Comparison of ENCODE assay signal across 40 mouse cellular contexts in the genomic region with DNA sequence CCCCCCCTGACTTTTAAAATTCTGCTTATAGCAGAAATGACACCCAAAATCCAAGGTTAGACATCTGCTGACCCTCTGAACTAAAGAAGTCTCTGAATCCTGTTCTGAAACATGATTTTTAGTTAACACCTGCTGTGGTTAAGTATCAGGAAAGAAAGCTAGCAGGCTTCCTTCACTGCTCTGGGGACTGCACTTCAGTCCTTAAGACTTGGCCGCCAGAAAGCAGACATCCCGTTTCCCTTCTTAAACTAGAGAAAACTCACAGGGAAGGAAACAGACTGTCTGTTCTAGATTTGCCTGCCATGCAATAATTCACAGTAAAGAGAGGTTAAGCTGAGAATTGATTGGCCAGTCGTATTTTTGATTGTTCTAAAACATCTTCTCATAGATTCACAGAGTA. TPM values are rescaled to one million over a fixed set of nuclear protein-coding genes. Genes with fewer than 3 reads are reported as not detected.
"Had no signal": no experiment of that assay in that cellular context is flagged by ENCODE, and none has a peak within 500 bp of the region (broad histone marks: within the 10 kb centered on the region; RNA-seq: fewer than 3 reads in every experiment).

No protein-coding gene starts in this region.

- H3K27ac ChIP-seq: limb, embryonic 10.5 days; limb, embryonic 12.5 days; limb, embryonic 13.5 days; limb, embryonic 15.5 days; liver, embryonic 12.5 days; liver, embryonic 13.5 days; liver, embryonic 14.5 days; liver, embryonic 15.5 days; lung, embryonic 15.5 days; macrophage; midbrain, embryonic 10.5 days; midbrain, embryonic 12.5 days; midbrain, embryonic 13.5 days; midbrain, embryonic 15.5 days; neural tube, embryonic 12.5 days had no signal

- ATAC-seq: liver, embryonic 12.5 days; liver, postnatal 0 days; lung, postnatal 0 days; midbrain, embryonic 13.5 days; midbrain, embryonic 15.5 days; midbrain, embryonic 16.5 days had no signal

- H3K27me3 ChIP-seq: limb, embryonic 12.5 days; limb, embryonic 13.5 days; limb, embryonic 15.5 days; liver, embryonic 12.5 days; liver, embryonic 13.5 days; liver, embryonic 15.5 days; lung, embryonic 15.5 days; midbrain, embryonic 12.5 days; midbrain, embryonic 13.5 days; midbrain, embryonic 15.5 days; neural tube, embryonic 12.5 days had no signal

- H3K9me3 ChIP-seq: limb, embryonic 10.5 days; limb, embryonic 12.5 days; limb, embryonic 13.5 days; limb, embryonic 15.5 days; liver, embryonic 12.5 days; liver, embryonic 13.5 days; liver, embryonic 15.5 days; lung, embryonic 15.5 days; megakaryocyte, embryonic 14.5 days; midbrain, embryonic 10.5 days; midbrain, embryonic 12.5 days; midbrain, embryonic 13.5 days; midbrain, embryonic 15.5 days; neural tube, embryonic 12.5 days had no signal

- H3K4me3 ChIP-seq: limb, embryonic 10.5 days; limb, embryonic 12.5 days; limb, embryonic 13.5 days; limb, embryonic 15.5 days; liver, embryonic 12.5 days; liver, embryonic 13.5 days; liver, embryonic 15.5 days; lung, embryonic 15.5 days; megakaryocyte, embryonic 14.5 days; midbrain, embryonic 10.5 days; midbrain, embryonic 12.5 days; midbrain, embryonic 13.5 days; midbrain, embryonic 15.5 days; myocyte; neural tube, embryonic 12.5 days had no signal

- H3K4me2 ChIP-seq: limb, embryonic 12.5 days; limb, embryonic 13.5 days; limb, embryonic 15.5 days; liver, embryonic 11.5 days; liver, embryonic 12.5 days; liver, embryonic 13.5 days; liver, embryonic 15.5 days; lung, embryonic 14.5 days; lung, embryonic 15.5 days; midbrain, embryonic 11.5 days; midbrain, embryonic 12.5 days; midbrain, embryonic 13.5 days; midbrain, embryonic 15.5 days; neural tube, embryonic 12.5 days had no signal

- H3K9ac ChIP-seq: limb, embryonic 12.5 days; limb, embryonic 13.5 days; limb, embryonic 15.5 days; liver, embryonic 12.5 days; liver, embryonic 13.5 days; liver, embryonic 14.5 days; liver, embryonic 15.5 days; liver, postnatal 0 days; lung, embryonic 14.5 days; lung, embryonic 15.5 days; midbrain, embryonic 12.5 days; midbrain, embryonic 13.5 days; midbrain, embryonic 15.5 days; neural tube, embryonic 12.5 days had no signal

- H3K36me3 ChIP-seq: limb, embryonic 10.5 days; limb, embryonic 12.5 days; limb, embryonic 13.5 days; limb, embryonic 15.5 days; midbrain, embryonic 10.5 days; midbrain, embryonic 12.5 days; midbrain, embryonic 13.5 days; midbrain, embryonic 15.5 days; neural tube, embryonic 12.5 days had no signal

- H3K4me1 ChIP-seq: limb, embryonic 10.5 days; limb, embryonic 12.5 days; limb, embryonic 13.5 days; limb, embryonic 15.5 days; liver, embryonic 15.5 days; lung, embryonic 15.5 days; midbrain, embryonic 10.5 days; midbrain, embryonic 12.5 days; midbrain, embryonic 13.5 days; midbrain, embryonic 15.5 days; neural tube, embryonic 12.5 days had no signal

RNA-seq across cellular contexts. Expression of a gene that starts 26.1 kb away (rescaled TPM):
- total RNA-seq: left cerebral cortex, adult 8-10 months; left cerebral cortex, postnatal 10 days; left cerebral cortex, postnatal 14 days; left cerebral cortex, postnatal 25 days; left cerebral cortex, postnatal 36 days; left cerebral cortex, postnatal 4 days; liver, adult 2 months; megakaryocyte, adult 5-6 weeks; megakaryocyte-erythroid progenitor cell, adult 5-6 weeks; midbrain, postnatal 0 days; monocyte, adult 5-6 weeks had no signal
- polyA plus RNA-seq: limb, embryonic 10.5 days; limb, embryonic 11.5 days; limb, embryonic 12.5 days; limb, embryonic 13.5 days; limb, embryonic 14.5 days; limb, embryonic 15.5 days; liver, adult 2 months; liver, embryonic 11.5 days; liver, embryonic 12.5 days; liver, embryonic 13.5 days; liver, embryonic 15.5 days; liver, postnatal 0 days; lung, adult 2 months; lung, embryonic 14.5 days; lung, embryonic 15.5 days; lung, embryonic 16.5 days; lung, postnatal 0 days; macrophage; midbrain, embryonic 10.5 days; midbrain, embryonic 11.5 days; midbrain, embryonic 12.5 days; midbrain, embryonic 13.5 days; midbrain, embryonic 14.5 days; midbrain, embryonic 15.5 days; midbrain, embryonic 16.5 days; midbrain, postnatal 0 days; myocyte; neural tube, embryonic 11.5 days; neural tube, embryonic 12.5 days had no signal
